Mouse (Mus musculus) limb, embryonic 15.5 days (tissue): ENCODE results near the gene Gmip. TPM values are rescaled to one million over a fixed set of nuclear protein-coding genes. Genes with fewer than 3 reads are reported as not detected.

Experiments
- ATAC-seq: fragments of 200-750 bp; cut with Nextera tagmentation; 2 replicates; pipeline ENCODE4 v1.8.0; 2017; ENCODE audit warnings: low read depth, moderate TSS enrichment; ENCODE audit not compliant: insufficient number of reproducible peaks, low FRiP score, low TSS enrichment
- H3K27ac ChIP-seq: fragments of 300-500 bp; sonication (generic); 2 replicates; pipeline ENCODE4 v1.5.1; 2015; ENCODE audit warnings: moderate library complexity, mild to moderate bottlenecking, inconsistent platforms
- H3K27me3 ChIP-seq: fragments of 300-500 bp; sonication (generic); 2 replicates; pipeline ENCODE4 v1.6.1; 2015; ENCODE audit warnings: inconsistent platforms
- H3K36me3 ChIP-seq: fragments of 300-500 bp; sonication (generic); 2 replicates; pipeline ENCODE4 v1.6.1; 2015; ENCODE audit warnings: inconsistent platforms
- H3K4me1 ChIP-seq: fragments of 300-500 bp; sonication (generic); 2 replicates; pipeline ENCODE4 v1.6.1; 2015; ENCODE audit warnings: inconsistent platforms
- H3K4me2 ChIP-seq: fragments of 300-500 bp; sonication (generic); 2 replicates; pipeline ENCODE4 v1.6.1; 2015; ENCODE audit warnings: mild to moderate bottlenecking, inconsistent platforms
- H3K4me3 ChIP-seq: fragments of 300-500 bp; sonication (generic); 2 replicates; pipeline ENCODE4 v1.5.1; 2015; ENCODE audit warnings: mild to moderate bottlenecking, inconsistent platforms
- H3K9ac ChIP-seq: fragments of 300-500 bp; sonication (generic); 2 replicates; pipeline ENCODE4 v1.6.1; 2015; ENCODE audit warnings: inconsistent platforms
- H3K9me3 ChIP-seq: fragments of 300-500 bp; sonication (generic); 2 replicates; pipeline ENCODE4 v1.6.1; 2016; ENCODE audit warnings: inconsistent platforms
- WGBS: fragments of 180-500 bp; shearing (Covaris S2); methylation state at CpG from one replicate; pipeline ENCODE4 v1.1.7; 2015; 5-methylcytosine and 5-hydroxymethylcytosine counted together
- polyA plus RNA-seq: library from polyadenylated mRNA; unstranded; fragments of >200 nt; fragmentation: Nextera tagmentation; extraction: Ambion mirVana; gene quantifications from 2 replicates; pipeline ENCODE4 v1.2.1, GENCODE M21; 2015

The Gmip gene
- polyA plus RNA-seq, 1 experiment from 2014 or later: 10.4 TPM

GRCm38 (mm10) chr8:69837057-69837682 is 28.7 kb downstream of the Gmip start:
- no peaks in the 10 kb centered on the region for H3K9me3 ChIP-seq
- no peak overlapping the region for H3K9ac ChIP-seq
- WGBS: 62% methylated on average over 8 of the region's 8 CpGs
- H3K27me3 ChIP-seq: peaks cover 5% of the 10 kb centered on the region; the same call in 1 of the 2 replicates
- no peaks in the 10 kb centered on the region for H3K36me3 ChIP-seq
- H3K4me3 ChIP-seq: no peak overlapping the region
- H3K4me2 ChIP-seq: no peak overlapping the region
- ATAC-seq: no peak
- H3K4me1 ChIP-seq: peaks cover 10% of the 10 kb centered on the region
- H3K27ac ChIP-seq: no peak overlapping the region

- H3K27ac ChIP-seq: no peak overlapping the region
- no peak for ATAC-seq
- no peak overlapping the region for H3K4me2 ChIP-seq
- no peaks in the 10 kb centered on the region for H3K27me3 ChIP-seq
- no peaks in the 10 kb centered on the region for H3K36me3 ChIP-seq
- no peak overlapping the region for H3K9ac ChIP-seq
- no peak overlapping the region for H3K4me3 ChIP-seq
- no peaks in the 10 kb centered on the region for H3K9me3 ChIP-seq
- 61% methylated on average over 3 of the region's 3 CpGs for WGBS
- H3K4me1 ChIP-seq: no peaks in the 10 kb centered on the region
These were observed 38.9 kb downstream of the Gmip start for GRCm38 (mm10) chr8:69847167-69848065.

DNA sequence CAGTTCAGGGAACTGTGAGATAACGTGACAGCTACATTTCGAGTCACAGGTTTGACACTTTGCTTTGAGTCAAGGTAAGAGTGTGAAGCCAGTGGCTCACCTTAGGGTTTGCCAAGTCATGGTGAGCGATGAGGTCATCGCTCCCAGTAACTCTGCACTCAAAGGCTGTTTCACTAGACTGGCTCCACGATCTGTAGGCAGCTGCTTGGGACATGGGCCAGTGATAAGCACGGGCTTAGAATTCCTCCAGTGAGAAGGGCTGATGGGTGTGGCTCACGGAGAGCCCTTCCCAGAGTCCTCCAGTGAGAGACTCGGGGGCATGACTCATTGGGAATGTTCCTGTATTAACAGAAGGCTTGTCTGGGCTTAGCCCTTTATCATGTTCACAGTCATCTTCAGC is 40.5 kb downstream of the Gmip start:
- Histone ChIP-seq H3K27ac (no peak overlapping the region), H3K4me1 (no peaks in the 10 kb centered on the region), H3K36me3 (no peaks in the 10 kb centered on the region), H3K4me2 (no peak overlapping the region), H3K9me3 (no peaks in the 10 kb centered on the region), H3K4me3 (no peak overlapping the region), H3K27me3 (no peaks in the 10 kb centered on the region), H3K9ac (no peak overlapping the region)
- 77% methylated on average over 8 of the region's 8 CpGs for WGBS
- ATAC-seq: peak; percentile 54; the same call in 1 of the 2 replicates

DNA sequence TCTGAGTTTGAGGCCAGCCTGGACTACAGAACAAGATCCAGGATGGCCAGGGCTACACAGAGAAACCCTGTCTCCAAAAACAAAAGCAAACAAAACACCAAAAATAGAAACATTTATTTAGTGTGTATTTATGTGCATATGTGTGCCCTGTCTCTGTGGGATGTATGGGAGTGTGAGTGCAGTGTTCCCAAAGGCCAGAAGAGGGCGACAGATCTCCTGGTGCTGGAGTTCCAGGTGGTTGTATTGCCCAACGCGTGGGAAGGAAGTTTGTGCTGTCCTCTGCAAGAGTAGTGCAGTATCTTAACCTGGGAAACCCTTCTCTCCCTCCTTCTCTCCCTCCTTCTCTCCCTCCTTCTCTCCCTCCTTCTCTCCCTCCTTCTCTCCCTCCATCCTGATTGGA is 41.4 kb downstream of the Gmip start:
- no peak overlapping the region for H3K4me2 ChIP-seq

GRCm38 (mm10) chr8:69850926-69851506 is 42.5 kb downstream of the Gmip start:
- Histone ChIP-seq H3K4me3 (no peak overlapping the region), H3K9ac (no peak overlapping the region), H3K27me3 (no peaks in the 10 kb centered on the region), H3K4me1 (no peaks in the 10 kb centered on the region), H3K36me3 (no peaks in the 10 kb centered on the region), H3K27ac (no peak overlapping the region), H3K4me2 (no peak overlapping the region), H3K9me3 (no peaks in the 10 kb centered on the region)
- ATAC-seq: no peak
- 74% methylated on average over 7 of the region's 7 CpGs for WGBS

More for the DNA sequence above, 41.4 kb downstream of the Gmip start:
- no peak overlapping the region for H3K27ac ChIP-seq
- H3K4me1 ChIP-seq: no peaks in the 10 kb centered on the region
- no peak for ATAC-seq
- H3K36me3 ChIP-seq: no peaks in the 10 kb centered on the region
- no peak overlapping the region for H3K4me3 ChIP-seq
- 50% methylated on average over 3 of the region's 3 CpGs for WGBS
- H3K27me3 ChIP-seq: no peaks in the 10 kb centered on the region
- no peak overlapping the region for H3K9ac ChIP-seq
- H3K9me3 ChIP-seq: no peaks in the 10 kb centered on the region

DNA sequence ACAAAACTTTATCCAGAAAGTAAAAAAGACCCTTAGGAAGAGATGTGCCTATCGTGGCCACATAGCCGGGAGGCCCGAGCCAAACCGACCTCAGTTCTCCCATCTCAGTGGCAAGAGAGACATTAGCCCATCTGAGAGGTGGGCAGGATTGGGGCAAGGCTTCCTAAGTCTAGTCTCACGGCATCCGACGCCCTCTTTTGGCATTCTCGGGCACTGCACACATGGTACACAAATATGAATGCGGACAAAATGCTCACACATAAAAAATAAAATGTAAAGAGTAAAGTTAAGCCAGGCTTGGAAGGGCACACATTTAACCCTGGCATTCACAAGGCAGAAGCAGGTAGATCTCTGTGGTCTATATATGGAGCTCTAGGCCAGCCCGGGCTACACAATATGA is 45.4 kb downstream of the Gmip start:
- 92% methylated on average over 10 of the region's 10 CpGs for WGBS
- no peak overlapping the region for H3K27ac ChIP-seq
- ATAC-seq: no peak
- H3K4me3 ChIP-seq: no peak overlapping the region
- no peak overlapping the region for H3K4me2 ChIP-seq
- H3K27me3 ChIP-seq: no peaks in the 10 kb centered on the region
- no peaks in the 10 kb centered on the region for H3K36me3 ChIP-seq
- H3K9ac ChIP-seq: no peak overlapping the region
- no peaks in the 10 kb centered on the region for H3K4me1 ChIP-seq
- no peaks in the 10 kb centered on the region for H3K9me3 ChIP-seq

DNA sequence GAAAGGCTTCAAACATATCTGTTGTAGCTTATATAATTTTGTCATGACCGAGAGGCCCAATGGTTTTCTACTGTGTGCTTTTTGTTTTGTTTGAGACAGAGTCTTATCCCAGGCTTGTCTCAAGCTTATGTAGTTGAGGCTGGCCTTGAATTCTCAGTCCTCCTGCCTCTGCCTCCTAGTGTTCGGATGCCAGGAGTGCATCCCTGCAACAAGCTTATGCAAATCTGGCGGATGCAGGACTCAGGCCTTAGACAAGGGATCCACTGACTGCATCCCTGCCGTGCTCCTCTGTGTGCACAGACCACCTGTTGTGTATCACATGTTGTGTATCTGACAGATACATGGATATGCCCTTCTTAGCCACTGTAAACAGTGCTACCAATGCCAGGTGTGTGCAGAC is 52.3 kb downstream of the Gmip start:
- H3K4me2 ChIP-seq: no peak overlapping the region
- H3K9me3 ChIP-seq: no peaks in the 10 kb centered on the region
- H3K4me3 ChIP-seq: no peak overlapping the region
- no peak for ATAC-seq
- no peaks in the 10 kb centered on the region for H3K36me3 ChIP-seq
- no peaks in the 10 kb centered on the region for H3K27me3 ChIP-seq
- H3K27ac ChIP-seq: no peak overlapping the region
- WGBS: 56% methylated on average over 4 of the region's 4 CpGs
- no peaks in the 10 kb centered on the region for H3K4me1 ChIP-seq
- no peak overlapping the region for H3K9ac ChIP-seq

- no peak for ATAC-seq
- no peak overlapping the region for H3K4me3 ChIP-seq
- no peaks in the 10 kb centered on the region for H3K4me1 ChIP-seq
- H3K4me2 ChIP-seq: no peak overlapping the region
- no peak overlapping the region for H3K27ac ChIP-seq
- WGBS: 67% methylated on average over 2 of the region's 2 CpGs
- H3K9me3 ChIP-seq: no peaks in the 10 kb centered on the region
- H3K36me3 ChIP-seq: no peaks in the 10 kb centered on the region
- H3K27me3 ChIP-seq: no peaks in the 10 kb centered on the region
- H3K9ac ChIP-seq: no peak overlapping the region
These were observed 52.8 kb downstream of the Gmip start for GRCm38 (mm10) chr8:69861251-69861650.

DNA sequence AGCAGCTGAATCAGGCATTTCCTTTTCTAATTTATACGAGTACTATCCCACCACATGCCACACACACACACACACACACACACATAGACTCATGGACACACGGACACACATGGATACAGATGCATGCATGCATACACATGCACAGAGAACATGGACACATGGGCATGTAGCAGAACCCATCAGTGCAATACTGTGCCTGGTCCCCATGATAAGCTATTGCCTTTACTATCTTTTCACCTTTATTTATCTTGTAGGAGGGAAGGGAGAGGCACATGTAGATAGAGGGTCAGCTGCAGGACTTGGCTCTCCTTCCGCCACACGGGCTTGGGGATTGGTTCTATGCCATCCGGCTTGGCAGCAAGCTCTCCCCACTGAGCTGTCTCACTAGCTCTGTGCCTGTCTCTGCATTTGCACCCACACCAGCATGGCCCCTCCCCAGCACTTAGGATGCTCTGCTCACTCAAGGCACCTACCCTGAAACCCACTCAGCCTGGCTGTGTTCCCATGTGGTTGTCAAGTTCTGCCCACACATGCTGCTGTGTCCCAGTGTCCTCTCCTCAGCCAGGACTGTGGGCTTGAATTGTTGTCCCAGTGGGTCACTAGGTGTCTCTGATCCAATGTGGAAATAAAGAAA is 55.0 kb downstream of the Gmip start:
- Histone ChIP-seq H3K4me3 (no peak overlapping the region), H3K27me3 (no peaks in the 10 kb centered on the region), H3K9ac (no peak overlapping the region), H3K36me3 (no peaks in the 10 kb centered on the region), H3K9me3 (no peaks in the 10 kb centered on the region), H3K4me1 (no peaks in the 10 kb centered on the region), H3K27ac (no peak overlapping the region), H3K4me2 (no peak overlapping the region)
- no peak for ATAC-seq
- WGBS: 83% methylated on average over 5 of the region's 5 CpGs

GRCm38 (mm10) chr8:69864180-69864579 is 55.7 kb downstream of the Gmip start:
- H3K9ac ChIP-seq: no peak overlapping the region
- H3K9me3 ChIP-seq: no peaks in the 10 kb centered on the region
- H3K4me1 ChIP-seq: no peaks in the 10 kb centered on the region
- no peak overlapping the region for H3K4me2 ChIP-seq
- H3K4me3 ChIP-seq: no peak overlapping the region
- H3K27me3 ChIP-seq: no peaks in the 10 kb centered on the region
- H3K27ac ChIP-seq: no peak overlapping the region
- no peak for ATAC-seq
- no peaks in the 10 kb centered on the region for H3K36me3 ChIP-seq
- 72% methylated on average over 5 of the region's 5 CpGs for WGBS

GRCm38 (mm10) chr8:69867696-69868326 is 59.3 kb downstream of the Gmip start:
- Histone ChIP-seq H3K27me3 (no peaks in the 10 kb centered on the region), H3K4me3 (no peak overlapping the region), H3K4me2 (no peak overlapping the region), H3K27ac (no peak overlapping the region), H3K9ac (no peak overlapping the region), H3K4me1 (no peaks in the 10 kb centered on the region), H3K36me3 (no peaks in the 10 kb centered on the region), H3K9me3 (no peaks in the 10 kb centered on the region)
- ATAC-seq: no peak
- WGBS: 64% methylated on average over 5 of the region's 5 CpGs
